Mouse (Mus musculus) kidney, postnatal 10 days (tissue): ENCODE measurements at regions not wholly inside any gene's neighbourhood (a gene's known extent, or its start where the extent isn't known, plus 50 kb on each side); places are given as distances from the start of the nearest gene placed in this dataset.

Experiments
- DNase-seq: peaks from one replicate; pipeline ENCODE4 v3.0.0; 2021; ENCODE audit warnings: mixed read lengths

DNA sequence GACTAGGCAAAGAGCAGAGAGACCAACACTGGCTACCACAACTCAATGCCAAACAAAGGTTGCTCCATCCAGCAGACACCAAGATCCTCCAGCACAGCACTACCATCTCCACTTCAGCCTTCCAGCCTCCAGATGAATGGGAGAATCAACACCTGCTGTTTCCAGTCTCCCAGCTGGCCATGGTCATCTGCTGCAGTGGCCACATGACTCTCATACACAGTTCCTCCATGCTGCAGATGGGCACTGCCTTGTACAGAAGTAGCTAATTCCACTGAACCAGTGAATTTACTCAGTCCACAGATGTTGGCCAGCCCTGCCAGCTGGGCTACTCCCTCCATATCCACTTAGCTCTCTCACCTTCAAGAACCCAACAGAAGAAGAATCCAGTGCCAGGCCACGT lies 63.0 kb upstream of the Vstm5 start:
- DNase-seq: no peak

DNA sequence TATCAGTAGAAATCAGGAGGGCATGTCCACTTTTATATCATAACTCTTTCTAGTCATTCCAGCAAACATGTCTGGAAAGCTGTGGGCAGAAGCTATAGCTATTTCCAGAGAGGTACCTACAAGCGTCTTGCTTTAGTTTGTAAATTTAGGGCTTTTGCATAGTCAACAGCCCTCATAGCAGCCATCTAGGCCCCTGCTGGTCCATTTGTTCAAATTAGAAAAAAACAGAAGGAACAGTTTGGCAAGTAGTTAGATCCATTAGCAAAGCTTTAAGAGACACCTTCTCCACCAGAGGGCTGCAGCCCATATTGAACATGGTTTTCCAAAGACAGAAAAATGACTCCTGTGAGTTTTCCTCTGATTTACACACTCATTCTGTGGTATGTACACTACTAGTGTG lies 63.4 kb upstream of the Vstm5 start:
- DNase-seq: no peak

DNA sequence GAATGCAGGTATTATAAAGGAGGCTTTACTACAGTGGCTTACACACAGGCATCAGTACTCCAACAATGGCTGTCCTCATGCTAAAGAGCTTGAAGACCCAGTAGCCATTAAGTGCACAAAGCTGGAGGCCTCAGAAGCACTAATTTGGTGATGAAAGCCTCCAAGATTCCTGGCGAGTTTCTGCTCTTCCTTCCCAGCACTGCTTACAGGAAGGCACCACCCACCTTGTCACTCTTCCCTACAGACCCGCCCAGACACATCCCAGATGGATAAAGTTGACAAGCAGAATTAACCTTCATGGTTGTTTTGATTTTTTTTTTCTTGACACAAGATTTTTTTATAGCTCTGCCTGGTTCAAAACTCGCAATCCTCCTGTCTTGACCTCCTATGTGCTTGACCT lies 59.0 kb upstream of the Hephl1 start:
- DNase-seq: peak; percentile 57

DNA sequence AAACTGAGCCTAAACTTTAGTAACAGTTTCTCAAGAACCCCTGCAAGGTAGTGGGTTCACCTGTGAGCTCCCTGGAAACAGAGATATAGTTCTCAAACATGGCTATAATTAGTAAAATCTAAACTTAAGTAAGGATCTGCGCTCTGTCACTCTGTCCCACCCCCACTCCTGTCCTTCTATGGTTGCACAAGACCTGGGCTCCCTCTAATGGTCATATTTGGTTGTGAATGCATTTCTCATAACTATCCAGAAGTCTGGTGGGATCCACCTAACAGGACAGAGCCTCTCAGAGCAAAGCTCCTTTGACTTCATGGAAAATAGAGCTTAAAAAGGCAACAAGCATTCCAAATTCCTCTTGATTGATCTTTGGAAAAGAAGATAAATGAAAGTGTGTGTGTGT lies 57.8 kb upstream of the Hephl1 start:
- DNase-seq: peak; percentile 19

DNA sequence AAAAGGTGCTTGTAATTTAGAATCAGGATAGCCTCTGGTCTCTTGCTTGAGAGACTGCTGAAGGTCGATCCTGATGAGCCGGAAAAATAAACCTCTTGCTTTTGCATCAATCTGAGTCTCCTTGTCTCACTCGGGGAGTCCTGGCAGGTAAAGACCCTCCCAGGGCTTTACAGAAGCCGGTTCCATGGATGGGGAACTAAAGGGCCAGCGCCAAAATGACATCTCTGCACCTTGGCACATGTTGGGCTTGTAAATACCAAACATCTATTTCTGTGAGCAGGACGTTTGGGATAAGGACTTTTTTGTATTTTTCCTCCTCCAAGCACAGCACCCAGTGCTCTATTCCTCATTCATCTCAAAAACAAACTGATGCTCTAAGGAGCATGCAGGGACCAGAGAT lies 57.1 kb upstream of the Hephl1 start:
- DNase-seq: no peak

DNA sequence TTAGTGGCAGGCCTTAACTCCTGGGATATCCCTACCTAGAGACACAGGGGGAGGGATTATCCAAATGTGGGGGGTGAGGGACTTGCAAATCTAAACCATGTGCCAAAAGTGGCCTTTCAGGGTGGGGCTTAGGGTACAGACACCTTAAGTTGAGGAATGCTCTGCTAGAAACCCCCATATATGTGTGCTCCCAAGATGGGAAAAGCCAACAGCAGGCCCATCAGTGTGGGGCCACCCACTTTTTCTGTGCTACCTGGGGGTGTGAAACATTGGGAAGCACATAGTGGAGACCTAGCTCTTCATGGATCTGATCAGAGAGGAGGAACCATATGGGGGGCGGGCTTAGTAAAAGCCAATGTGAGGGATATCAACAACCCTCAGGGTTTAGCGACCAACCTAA lies 55.0 kb upstream of the Hephl1 start:
- DNase-seq: no peak

DNA sequence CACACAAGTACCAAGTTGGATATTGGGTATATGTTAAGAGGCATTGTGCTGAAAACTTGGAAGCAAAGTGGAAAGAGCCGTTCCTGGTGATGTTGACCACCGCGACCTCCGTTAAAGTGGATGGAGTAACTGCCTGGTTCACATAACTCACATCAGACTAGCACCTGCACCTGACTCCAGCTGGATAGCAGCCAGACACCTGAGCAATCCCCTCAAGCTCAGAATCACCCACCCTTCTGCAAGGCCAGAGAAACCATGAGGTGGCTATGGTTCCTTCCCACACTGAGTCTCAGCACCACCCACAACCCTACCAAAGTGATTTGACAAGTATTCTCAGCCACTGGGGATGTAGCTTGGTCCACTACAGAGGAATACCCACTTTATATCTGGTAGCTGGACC lies 54.6 kb upstream of the Hephl1 start:
- no peak for DNase-seq
